8 mouse cellular contexts compared by ENCODE assay signal in genomic region chr2:148672199-148673096, GRCm38 (mm10). TPM values are rescaled to one million over a fixed set of nuclear protein-coding genes. Genes with fewer than 3 reads are reported as not detected.
DNase-seq lines count a peak whose midpoint lies in the region; ATAC-seq and TF ChIP-seq lines count a peak whose summit lies in the region.

Nxt1 (plus strand) TSS chr2:148672601.

- peak within 1 kb of the TSS; percentile 55 for H3K27ac ChIP-seq in ES-E14 (ENCODE audit: insufficient read depth, low read depth, low read length, poor library complexity, severe bottlenecking)
- H3K27ac ChIP-seq in forebrain, embryonic 15.5 days (replicated peaks) = peak within 1 kb of the TSS; percentile 81

- peaks cover 2 to 6% of the 10 kb centered on the region in 2 experiments; a peak in 1 of 4 replicates for H3K4me1 ChIP-seq in ES-E14 (ENCODE audit: control insufficient read depth in 2 of 2, insufficient read depth in 2 of 2, low read length in 2 of 2, poor library complexity in 1 of 2)
- peaks cover 31% of the 10 kb centered on the region for H3K4me1 ChIP-seq in forebrain, embryonic 15.5 days
- H3K4me1 ChIP-seq in lung, adult 2 months (ENCODE audit: control insufficient read depth, insufficient read depth, low read length) = no peaks in the 10 kb centered on the region

- H3K9me3 ChIP-seq in ES-E14 (ENCODE audit: control insufficient read depth, insufficient read depth, low read depth, low read length) = no peaks in the 10 kb centered on the region
- H3K9me3 ChIP-seq in forebrain, embryonic 15.5 days = no peaks in the 10 kb centered on the region

- intact Hi-C loops in heart, postnatal 25 days (cut with DNase I) = no loop called here

- H3K27me3 ChIP-seq in forebrain, embryonic 15.5 days = no peaks in the 10 kb centered on the region

- H3K9ac ChIP-seq in ES-E14 (ENCODE audit: insufficient read depth, low read depth, low read length, poor library complexity, severe bottlenecking) = peak within 1 kb of the TSS; percentile 96
- H3K9ac ChIP-seq in forebrain, embryonic 15.5 days (replicated peaks) = peak within 1 kb of the TSS; percentile 73

- peaks cover 10% of the 10 kb centered on the region for H3K36me3 ChIP-seq in ES-E14 (ENCODE audit: control insufficient read depth, insufficient read depth, low read length, poor library complexity, severe bottlenecking)
- H3K36me3 ChIP-seq in forebrain, embryonic 15.5 days = peaks cover 14% of the 10 kb centered on the region

- peak within 1 kb of the TSS; percentile 77 for H3K4me2 ChIP-seq in forebrain, embryonic 15.5 days (replicated peaks)

- peak; percentile 100 for ATAC-seq in forebrain, embryonic 15.5 days (replicated peaks)
- ATAC-seq in neutrophil, adult 5-6 weeks (ENCODE audit: extremely low read depth, insufficient number of reproducible peaks, low FRiP score, poor library complexity, severe bottlenecking) = peak; percentile 99

- peak; percentile 91 for DNase-seq in ES-E14 (ENCODE audit: low read depth, low spot score)
- peak; percentile 98 for DNase-seq in cerebellum, adult 11-12 months
- peak; percentile 99 for DNase-seq in heart, postnatal 25 days (ENCODE audit: low spot score)
- peak; percentile 98 to 99 for DNase-seq in layer of hippocampus, adult 18-20 months (ENCODE audit: low spot score in 2 of 2)
- DNase-seq in lung, adult 2 months = peak; percentile 100
- peak; percentile 98 for DNase-seq in thymus, adult 18-20 months

- TF ChIP-seq CTCF in lung, adult 2 months (IDR thresholded peaks at IDR 0.05; ENCODE audit: insufficient read depth, low read length) = no peak

- H3K4me3 ChIP-seq in ES-E14 (ENCODE audit: insufficient read depth in 1 of 2, low read depth in 1 of 2, low read length in 2 of 2, poor library complexity in 1 of 2, severe bottlenecking in 1 of 2) = peak within 1 kb of the TSS; percentile 91 to 100
- peak within 1 kb of the TSS; percentile 64 for H3K4me3 ChIP-seq in forebrain, embryonic 15.5 days
- H3K4me3 ChIP-seq in lung, adult 2 months (replicated peaks; ENCODE audit: extremely low read depth, low read depth, low read length) = peak within 1 kb of the TSS; percentile 82

- in situ Hi-C loops in ES-E14 (cut with MboI; ENCODE audit: low sequenced_read_pairs in 2 of 2, unreplicated experiment in 2 of 2) = no loop called here

- under 1% methylated on average over 58 of the region's 58 CpGs for WGBS in forebrain, embryonic 15.5 days
- WGBS in lung, adult 2 months = under 1% methylated on average over 58 of the region's 58 CpGs

- peak; percentile 83; the same call in 1 of the 2 replicates for TF ChIP-seq POLR2A in lung, adult 2 months (IDR thresholded peaks at IDR 0.05; ENCODE audit: borderline replicate concordance, extremely low read depth, low read depth, low read length)

TF ChIP-seq in ES-E14, 5 proteins besides CTCF, POLR2A, EP300 and RAD21:
- peak; percentile 81 for TF ChIP-seq CHD2 (IDR thresholded peaks at IDR 0.05; ENCODE audit: low read depth, low read length)
- TF ChIP-seq MAFK (IDR thresholded peaks at IDR 0.05; ENCODE audit: insufficient read depth, low read depth, low read length) = no peak
- peak; percentile 88 for TF ChIP-seq HCFC1 (IDR thresholded peaks at IDR 0.05; ENCODE audit: borderline replicate concordance, insufficient read depth, low read length)
TF ChIP-seq in ES-E14: peak in this region for 2.

RNA-seq across cellular contexts. Expression of gene Nxt1, which starts in this region (rescaled TPM):
- total RNA-seq in ES-E14 (2012; rRNA removed) = 50.8 and 62.9 TPM in 2 replicates
- polyA plus RNA-seq in forebrain, embryonic 15.5 days (2015; fragmentation: Nextera tagmentation; extraction: Ambion mirVana) = 62.4 and 72.9 TPM in 2 replicates
- 1 to 10 TPM; 6.3 to 7.3 TPM for total RNA-seq in heart, postnatal 25 days (2021)
- 10 to 100 TPM; 12.5 to 13.5 TPM for total RNA-seq in layer of hippocampus, adult 18-20 months (2021)
- 15.6 and 19.6 TPM in 2 replicates for polyA plus RNA-seq in lung, adult 2 months (2012; rRNA removed)
- total RNA-seq in neutrophil, adult 5-6 weeks (2017) = 15.1 and 22.9 TPM in 2 replicates

Comparison
In these comparisons a context has a peak if more than half of its experiments do, and no peak if none do; other contexts are left out.
1. Peak in every context shown above with its lines: DNase-seq, ATAC-seq, H3K4me3 ChIP-seq and H3K27ac ChIP-seq.